Mouse (Mus musculus) heart, adult 9 months (tissue): ENCODE results near the gene Ercc6.

Experiments
- DNase-seq, 2 experiments: peaks; one replicate each; pipeline ENCODE4 v3.0.0; 2022; ENCODE audit warnings: low spot score in 2 of 2

Ercc6 gene

GRCm38 (mm10) chr14:32513336-32514032 is at the start of gene Ercc6:
TSS of gene Ercc6 (plus strand) at chr14:32513521.
- DNase-seq, result peak; percentile 88 to 93

DNA sequence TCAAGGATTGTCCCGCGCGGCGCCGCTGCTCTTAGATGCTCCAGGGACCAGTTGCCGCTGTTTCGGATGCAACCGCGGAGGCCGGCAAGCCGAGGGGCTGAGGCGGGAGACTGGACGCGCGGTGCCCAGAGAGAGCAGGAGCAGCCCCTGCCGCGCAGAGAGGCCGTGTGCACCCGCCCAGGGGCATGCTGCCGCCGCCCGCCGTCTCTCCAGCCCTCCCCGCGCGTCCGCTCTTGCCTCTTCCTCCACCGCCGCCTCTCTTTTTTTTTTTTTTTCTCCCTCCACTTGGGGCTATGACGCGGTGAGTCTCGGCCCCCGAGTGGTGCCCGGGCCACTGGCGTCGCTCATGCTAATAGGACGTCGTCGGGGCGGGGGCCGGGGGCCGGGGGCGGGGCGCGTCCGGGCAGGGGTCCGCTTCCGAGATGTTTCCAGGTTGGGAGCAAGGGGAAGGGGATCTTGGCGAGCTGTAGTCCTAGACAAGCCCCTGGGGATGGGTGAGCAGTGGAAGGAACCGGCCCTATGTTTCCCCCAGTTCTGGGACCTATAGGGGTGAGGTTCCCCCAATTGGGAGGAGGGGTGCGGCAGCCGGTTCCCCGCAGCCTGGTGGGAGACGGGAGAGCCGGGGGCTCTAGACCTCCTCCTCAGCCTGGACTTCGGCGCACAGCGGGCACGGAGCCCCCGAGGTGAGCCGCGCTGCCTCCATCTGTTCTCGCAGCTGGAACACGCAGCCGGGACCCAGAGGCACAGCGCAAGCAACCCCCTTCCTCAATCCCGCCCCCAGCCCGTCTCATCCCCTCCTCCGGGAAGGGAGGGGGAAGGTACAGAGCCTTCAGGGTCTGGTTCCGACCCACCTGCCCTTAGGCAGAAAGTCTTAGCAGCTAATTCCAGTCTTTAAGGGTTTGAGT is 48.5 kb upstream of the Ercc6 start, which contains the start of gene Slc18a3:
Gene Slc18a3, minus strand, starts transcription at position 250 of the 905 bp plus-strand sequence.
- no peak for DNase-seq

GRCm38 (mm10) chr14:32465506-32465870 is 47.8 kb upstream of the Ercc6 start:
- no peak for DNase-seq

GRCm38 (mm10) chr14:32465889-32466288 is 47.4 kb upstream of the Ercc6 start, which contains the start of gene Chat:
TSS of gene Chat (minus strand) at chr14:32465989.
- DNase-seq, result no peak

- DNase-seq, result no peak
Observed at GRCm38 (mm10) chr14:32467606-32468005, 45.7 kb upstream of the Ercc6 start.

DNA sequence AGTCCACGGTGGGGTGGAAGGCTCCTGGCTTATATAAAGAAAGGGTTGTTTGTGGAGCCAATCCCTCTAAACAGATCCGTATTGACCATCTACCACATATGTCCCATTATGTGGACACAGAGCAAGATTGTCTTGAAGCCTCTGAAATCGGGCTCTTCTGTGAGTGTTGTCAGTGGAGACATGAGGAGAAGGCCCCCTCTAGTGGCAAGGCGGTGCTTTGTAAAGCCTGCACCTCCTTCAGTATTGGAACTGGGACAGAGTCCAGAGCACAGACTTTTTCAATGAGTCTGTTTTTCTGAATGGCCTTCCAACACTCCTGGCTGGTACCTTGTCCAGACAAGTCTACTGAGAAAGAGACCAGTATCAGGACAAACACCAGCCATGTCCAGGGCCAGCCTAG is 40.3 kb upstream of the Ercc6 start:
- DNase-seq, result peak in 1 of 2 experiments; percentile 15

DNA sequence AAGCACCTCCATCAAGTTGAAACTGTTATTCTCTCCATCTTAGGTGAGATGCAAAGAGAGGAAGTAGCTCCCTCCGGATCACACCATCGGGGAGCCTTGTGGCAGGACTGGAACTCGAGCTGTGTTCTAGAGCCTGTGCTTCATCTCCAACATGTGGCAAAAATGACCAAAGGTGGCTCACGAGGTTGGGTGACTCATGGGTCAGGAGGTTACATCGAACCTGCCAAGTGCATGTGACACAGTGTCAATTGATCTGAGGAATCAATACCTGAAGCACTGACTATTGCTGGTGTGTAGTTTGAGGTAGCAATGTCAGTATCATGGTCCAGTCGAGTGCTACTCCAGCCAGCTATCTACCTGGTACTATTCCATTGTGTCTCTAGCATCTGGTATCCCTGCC is 36.8 kb upstream of the Ercc6 start:
- DNase-seq, result no peak

DNA sequence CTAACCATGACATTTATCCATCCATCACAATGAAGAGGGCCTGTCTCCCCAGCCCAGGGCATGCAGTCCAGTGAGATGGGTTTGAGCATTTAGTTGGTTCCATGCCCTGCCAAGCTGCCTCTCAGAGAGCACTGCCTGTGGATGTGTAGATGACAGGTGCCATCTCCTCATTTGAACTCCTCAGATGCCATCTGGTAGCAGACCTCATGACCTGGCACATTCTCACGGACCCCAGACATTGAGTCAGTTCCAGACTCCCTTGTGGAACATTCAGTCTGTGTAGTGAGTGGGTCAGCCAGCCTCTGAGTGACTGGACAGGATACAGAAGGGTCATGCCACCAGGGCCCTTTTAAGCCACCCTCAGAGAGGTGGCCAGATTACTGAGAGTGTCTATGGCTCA is 35.7 kb upstream of the Ercc6 start:
- DNase-seq, result no peak

- no peak for DNase-seq
Observed at GRCm38 (mm10) chr14:32482061-32482460, 31.3 kb upstream of the Ercc6 start.

- DNase-seq, result no peak
Observed at GRCm38 (mm10) chr14:32492521-32492920, 20.8 kb upstream of the Ercc6 start.

GRCm38 (mm10) chr14:32496115-32496850 is 17.0 kb upstream of the Ercc6 start:
- DNase-seq, result no peak

DNA sequence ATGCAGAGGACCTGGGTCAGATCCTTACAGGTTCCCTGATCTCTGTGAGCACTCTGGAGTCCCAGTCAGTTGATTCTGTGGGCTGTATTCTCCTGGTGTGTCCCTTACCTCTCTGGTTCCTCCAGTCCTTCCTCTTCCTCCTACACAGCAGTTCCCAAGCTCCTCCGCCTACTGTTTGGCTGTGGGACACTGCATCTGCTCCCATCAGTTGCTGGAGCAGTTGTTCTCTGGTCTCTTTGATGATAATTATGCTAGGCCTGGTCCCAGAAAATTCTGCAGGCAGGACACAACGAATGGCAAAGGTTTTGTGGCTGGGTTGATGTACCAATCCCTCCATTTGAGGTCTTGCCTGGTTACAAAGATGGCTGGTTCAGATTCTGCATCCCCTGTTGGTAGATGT is 12.0 kb upstream of the Ercc6 start:
- no peak for DNase-seq

DNA sequence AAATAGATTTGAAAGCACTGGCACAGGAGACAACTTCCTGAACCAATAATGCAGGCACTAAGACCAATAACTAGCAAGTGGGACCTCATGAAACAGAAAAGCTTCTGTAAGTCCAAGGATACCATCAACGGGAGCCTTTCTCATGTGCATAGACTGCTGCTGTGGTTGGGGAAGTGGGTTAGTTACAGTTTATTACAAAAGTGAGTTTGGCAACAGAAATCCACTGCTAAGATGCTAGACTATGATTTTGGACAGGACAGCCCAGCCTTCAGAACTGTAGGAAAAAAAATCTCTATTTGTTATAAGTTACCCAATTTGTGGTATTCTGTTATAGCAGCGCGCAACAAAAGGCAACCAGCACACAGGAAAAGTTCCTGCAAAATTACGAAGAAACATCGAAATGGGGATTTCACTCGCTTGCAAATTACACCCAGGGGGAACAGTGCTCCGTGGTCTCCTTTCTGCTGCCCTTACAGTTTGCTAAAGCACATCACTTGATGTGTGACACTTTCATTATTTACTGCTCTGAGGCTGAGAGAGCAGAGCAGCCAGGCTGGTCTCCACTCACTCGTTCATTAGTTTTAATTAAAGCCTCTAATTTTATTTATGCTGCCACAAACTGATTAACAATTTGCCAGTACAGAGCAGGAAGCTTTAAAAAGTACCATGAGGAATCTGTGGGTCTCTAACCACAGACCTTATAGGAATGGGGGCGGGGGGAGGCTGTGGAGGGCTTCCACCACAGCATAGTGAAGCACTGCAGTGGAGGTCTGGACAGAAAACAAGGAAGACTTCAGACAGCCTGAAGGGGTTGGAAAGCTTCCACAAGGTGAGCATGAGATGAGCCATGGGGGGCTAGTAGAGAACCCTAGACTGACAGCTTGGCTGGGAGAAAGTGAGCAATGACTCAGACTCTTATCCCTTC is 10.3 kb upstream of the Ercc6 start:
- DNase-seq, result no peak

DNA sequence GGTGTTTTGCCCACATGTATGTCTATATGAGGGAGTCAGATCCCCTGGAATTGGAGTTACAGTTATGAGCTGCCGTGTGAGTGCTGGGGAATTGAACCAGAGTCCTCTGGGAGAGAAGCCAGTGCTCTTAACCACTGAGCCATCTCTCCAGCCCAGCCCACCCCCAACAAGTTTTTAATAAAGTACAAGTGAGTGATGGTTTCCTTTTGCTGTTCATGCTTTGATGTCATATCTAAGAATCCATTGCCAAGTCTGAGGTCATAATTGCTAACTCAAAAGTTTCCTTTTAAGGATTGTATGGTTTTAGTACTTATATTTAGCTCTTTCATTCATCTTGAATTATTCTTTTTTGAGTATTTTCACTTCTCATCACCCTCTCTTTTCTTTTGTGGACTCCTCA is 9.4 kb upstream of the Ercc6 start:
- DNase-seq, result no peak

DNA sequence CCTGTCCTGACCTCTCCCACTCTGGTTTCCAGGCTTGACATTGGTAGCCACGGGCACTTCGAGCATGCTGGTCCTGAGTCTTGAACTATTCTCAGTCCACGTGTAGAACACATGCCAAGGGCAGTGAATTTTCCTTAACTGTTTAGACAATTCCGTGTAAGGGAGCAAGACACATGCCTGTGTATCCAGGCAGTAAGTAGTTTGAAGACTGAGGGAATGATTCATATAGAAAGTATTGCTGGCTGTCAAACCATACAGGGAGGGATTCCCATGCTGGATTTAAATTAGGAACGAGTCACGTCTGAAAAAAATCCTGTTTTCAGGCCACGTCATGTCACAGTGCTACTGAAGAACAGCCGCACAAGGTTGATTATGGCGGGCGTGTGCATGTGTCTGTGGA is 7.0 kb upstream of the Ercc6 start:
- no peak for DNase-seq

DNA sequence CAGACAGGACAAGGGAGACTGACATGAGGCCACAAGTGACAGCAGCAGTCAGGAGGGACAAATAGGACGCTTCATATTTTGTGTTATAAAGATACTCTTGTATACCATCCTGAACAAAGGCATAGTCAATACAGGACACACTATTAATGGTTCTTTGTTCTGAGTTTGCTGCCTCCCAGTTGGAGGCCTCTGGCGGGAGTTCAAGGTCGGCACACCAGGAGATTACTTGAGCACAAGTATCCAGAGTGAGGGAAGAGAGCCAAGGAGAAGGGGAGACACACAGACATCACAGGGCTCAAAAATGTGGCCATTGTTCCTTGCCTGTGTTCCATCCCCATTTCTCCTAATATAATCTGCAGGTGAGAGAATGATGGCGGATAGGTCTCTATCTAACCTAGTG is 6.1 kb upstream of the Ercc6 start:
- no peak for DNase-seq

DNA sequence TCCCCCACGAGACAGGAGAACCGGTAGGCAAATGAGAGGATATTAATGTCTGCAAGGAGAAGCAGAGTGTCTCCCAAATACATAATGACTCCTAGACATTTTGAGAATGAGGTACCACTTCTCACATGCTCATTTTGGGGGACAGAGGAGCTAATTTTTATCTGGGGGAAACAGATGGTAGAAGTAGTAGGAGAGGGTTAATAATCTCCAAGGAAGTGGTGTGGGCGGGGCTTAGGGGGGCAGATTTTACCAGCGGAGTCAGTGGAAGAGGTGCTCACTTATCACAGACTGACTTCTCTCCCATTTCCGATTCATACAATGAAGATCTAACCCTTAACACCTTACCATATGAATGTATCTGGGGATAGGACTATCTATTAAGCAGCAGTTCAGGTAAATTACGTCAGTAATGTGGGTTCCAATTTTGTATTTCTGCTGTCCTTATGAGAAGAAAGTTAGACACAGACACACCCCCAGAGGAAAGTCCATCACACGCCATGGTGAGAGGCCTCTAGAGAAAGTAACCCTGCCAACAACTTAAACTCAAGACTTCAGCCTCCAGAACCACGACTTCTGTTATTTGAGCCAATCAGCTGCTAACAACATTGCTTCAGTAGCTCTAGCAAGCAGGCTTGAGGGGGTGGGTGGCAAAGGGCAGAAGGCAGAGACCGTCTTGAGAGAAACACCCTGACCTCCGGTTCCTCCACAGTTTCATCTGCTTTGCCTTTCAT is 5.1 kb upstream of the Ercc6 start:
- no peak for DNase-seq

DNA sequence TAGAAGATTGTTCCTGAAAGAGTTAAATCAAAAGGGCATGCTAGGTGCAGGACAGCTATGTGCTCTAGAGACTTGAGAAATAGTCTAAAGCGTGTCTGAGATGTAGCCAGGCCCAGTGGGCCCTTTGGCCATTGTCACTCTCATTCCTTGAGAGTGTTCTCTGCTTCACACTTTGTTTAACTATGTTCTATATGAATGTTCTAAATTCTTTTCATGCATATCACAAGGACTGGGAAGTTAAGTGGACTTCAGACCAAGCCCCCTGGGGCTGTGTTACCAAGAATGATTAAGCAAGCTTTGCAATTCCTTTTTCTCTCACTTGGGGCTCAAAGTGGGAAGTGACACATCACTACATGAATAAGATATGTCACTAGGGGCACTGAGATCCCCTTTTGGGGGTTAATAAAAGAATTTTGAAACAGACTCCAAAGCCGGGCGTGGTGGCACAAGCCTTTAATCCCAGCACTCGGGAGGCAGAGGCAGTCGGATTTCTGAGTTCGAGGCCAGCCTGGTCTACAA is 3.8 kb upstream of the Ercc6 start:
- DNase-seq, result no peak

GRCm38 (mm10) chr14:32512912-32513311 is 409 bp upstream of the Ercc6 start:
- no peak for DNase-seq

GRCm38 (mm10) chr14:32516086-32516485 is 2.8 kb downstream of the Ercc6 start:
- DNase-seq, result no peak
